Mouse (Mus musculus) liver, postnatal 0 days (tissue): ENCODE data around the gene Serpinb6a. TPM values are rescaled to one million over a fixed set of nuclear protein-coding genes. Genes with fewer than 3 reads are reported as not detected.

Experiments used
- ATAC-seq: fragments of 200-750 bp; cut with Nextera tagmentation; 2 replicates; pipeline ENCODE4 v1.8.0; 2017; ENCODE audit warnings: mild to moderate bottlenecking, moderate library complexity
- DNase-seq: peaks from one replicate; pipeline ENCODE4 v3.0.0-alpha.2; 2016
- H3K27ac ChIP-seq: fragments of 300-500 bp; sonication (generic); 2 replicates; pipeline ENCODE4 v1.5.1; 2014; ENCODE audit warnings: antibody characterized with exemption, moderate library complexity, mild to moderate bottlenecking, low read depth
- H3K27me3 ChIP-seq: fragments of 300-500 bp; sonication (generic); 2 replicates; pipeline ENCODE4 v1.6.1; 2014; ENCODE audit warnings: low read length, control low read depth, mixed read lengths; ENCODE audit not compliant: insufficient read depth
- H3K36me3 ChIP-seq: fragments of 300-500 bp; sonication (generic); replicated peaks from 2 replicates; pipeline ENCODE4 v1.6.1; 2014; ENCODE audit warnings: mild to moderate bottlenecking, control low read depth, low read length, moderate library complexity, mixed read lengths; ENCODE audit not compliant: insufficient read depth
- H3K4me1 ChIP-seq: fragments of 300-500 bp; sonication (generic); 2 replicates; pipeline ENCODE4 v1.6.1; 2014; ENCODE audit warnings: antibody characterized with exemption, mild to moderate bottlenecking, control low read depth; ENCODE audit not compliant: insufficient read depth
- H3K4me2 ChIP-seq: fragments of 300-500 bp; sonication (generic); 2 replicates; pipeline ENCODE4 v1.6.1; 2014; ENCODE audit warnings: low read depth, mild to moderate bottlenecking, low read length, moderate library complexity, mixed read lengths
- H3K4me3 ChIP-seq: fragments of 300-500 bp; sonication (generic); 2 replicates; pipeline ENCODE4 v1.5.1; 2014; ENCODE audit warnings: low read depth, low read length
- H3K9ac ChIP-seq: fragments of 300-500 bp; sonication (generic); replicated peaks from 2 replicates; pipeline ENCODE4 v1.6.1; 2014; ENCODE audit warnings: mild to moderate bottlenecking, moderate library complexity
- H3K9me3 ChIP-seq: fragments of 300-500 bp; sonication (generic); 2 replicates; pipeline ENCODE4 v1.6.1; 2016; ENCODE audit warnings: mild to moderate bottlenecking, control low read depth, low read length, mixed read lengths
- CTCF ChIP-seq: sonication (generic); IDR thresholded peaks from 2 replicates; pipeline ENCODE4 v1.5.1; 2016; ENCODE audit warnings: antibody characterized with exemption, low read depth
- EP300 ChIP-seq: IDR thresholded peaks from 2 replicates; pipeline ENCODE4 v1.6.1; 2016; ENCODE audit warnings: antibody characterized with exemption, low read depth, mild to moderate bottlenecking
- WGBS: fragments of 180-500 bp; shearing (Covaris S2); extraction: QIAGEN DNeasy Blood & Tissue Kit; methylation state at CpG from one replicate; pipeline ENCODE4 v1.1.7; 2014; ENCODE audit not compliant: insufficient replicate concordance; 5-methylcytosine and 5-hydroxymethylcytosine counted together
- polyA plus RNA-seq: library from polyadenylated mRNA; unstranded; fragments of >200 nt; fragmentation: Nextera tagmentation; extraction: Ambion mirVana; gene quantifications from 2 replicates; pipeline ENCODE4 v1.2.1, GENCODE M21; 2015

Gene Serpinb6a
- polyA plus RNA-seq, 1 experiment from 2014 or later: 26.0 TPM

DNA sequence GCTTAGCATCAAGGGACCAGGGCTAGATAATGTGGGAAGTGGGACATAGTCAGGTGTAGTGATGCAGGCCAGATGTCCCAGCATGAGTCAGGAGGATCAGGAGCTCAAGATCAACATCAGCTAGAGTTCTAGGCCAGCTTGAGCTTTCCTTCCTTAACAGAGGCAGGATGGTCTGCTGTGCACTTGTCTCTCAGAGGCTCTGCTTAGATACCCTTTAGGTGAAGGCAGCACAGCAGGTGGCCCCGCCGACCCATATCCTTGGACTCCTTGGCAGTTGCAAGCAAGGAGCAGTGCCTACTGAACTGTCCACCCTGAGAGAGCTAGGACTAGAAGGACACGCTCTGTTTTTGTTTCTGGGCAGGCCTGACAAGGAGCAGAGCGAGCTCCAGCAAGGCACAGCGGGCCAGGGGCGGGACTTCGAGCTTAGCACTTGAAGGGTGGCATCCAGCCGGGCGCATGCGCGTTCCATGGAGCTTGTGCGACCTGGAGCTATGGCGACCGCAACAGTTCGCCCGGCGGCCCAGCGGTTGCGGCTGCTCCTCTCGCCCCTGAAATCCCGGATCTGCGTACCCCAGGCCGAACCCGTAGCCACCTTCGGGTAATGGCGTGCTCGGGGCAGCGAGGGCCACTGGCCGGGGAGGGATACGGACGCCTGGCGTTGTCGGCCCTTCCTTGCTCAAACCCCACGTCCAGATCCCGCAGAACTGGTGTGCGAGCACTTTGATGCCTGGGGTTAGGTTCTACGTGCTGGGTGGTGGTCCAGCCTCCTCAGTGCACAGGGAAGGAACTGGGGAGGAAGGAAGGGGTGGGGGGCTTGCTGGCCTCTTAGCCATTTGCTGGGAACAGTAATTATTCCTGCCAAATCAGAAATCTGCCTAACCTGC lies 34.8 kb upstream of the Serpinb6a start, which contains the start of gene Bphl:
TSS of gene Bphl (plus strand) at position 426 of the 884 bp plus-strand sequence.
- Histone ChIP-seq H3K27me3 (no peaks in the 10 kb centered on the region), H3K4me3 (peak within 1 kb of the TSS; percentile 81), H3K36me3 (peaks cover 16% of the 10 kb centered on the region), H3K27ac (peak within 1 kb of the TSS; percentile 80), H3K4me2 (peak within 1 kb of the TSS; percentile 88), H3K9me3 (no peaks in the 10 kb centered on the region), H3K4me1 (peaks cover 23% of the 10 kb centered on the region), H3K9ac (peak within 1 kb of the TSS; percentile 93)
- DNase-seq: peak; percentile 92
- no peak for TF ChIP-seq CTCF
- TF ChIP-seq EP300: no peak
- ATAC-seq: peak; percentile 82
- WGBS: 2% methylated on average over 37 of the region's 37 CpGs

DNA sequence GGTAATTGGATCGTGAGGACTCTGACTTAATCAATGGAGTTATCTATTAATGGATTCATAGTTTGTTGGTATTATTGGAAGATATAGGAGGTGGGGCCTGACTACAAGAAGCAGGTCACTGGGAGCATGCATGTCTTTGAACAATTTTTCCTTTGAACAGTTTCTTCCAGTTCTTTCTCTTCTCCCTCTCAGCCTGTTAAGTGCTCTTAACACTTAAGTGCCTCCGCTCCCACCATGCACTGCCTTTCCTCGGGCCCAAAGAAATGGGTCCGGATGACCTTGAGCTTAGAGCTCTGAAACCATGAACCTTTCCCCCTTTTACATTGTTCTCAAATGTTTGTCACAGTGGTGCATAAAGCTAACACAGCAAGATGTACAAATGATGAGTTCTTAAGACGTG lies 34.1 kb upstream of the Serpinb6a start:
- TF ChIP-seq CTCF (no peak), EP300 (no peak)
- H3K4me3 ChIP-seq: no peak overlapping the region
- ATAC-seq: no peak
- no peak overlapping the region for H3K9ac ChIP-seq
- H3K27ac ChIP-seq: no peak overlapping the region
- H3K4me1 ChIP-seq: peaks cover 30% of the 10 kb centered on the region
- WGBS: 77% methylated on average over 5 of the region's 5 CpGs
- H3K27me3 ChIP-seq: no peaks in the 10 kb centered on the region
- H3K9me3 ChIP-seq: no peaks in the 10 kb centered on the region
- no peak for DNase-seq
- H3K36me3 ChIP-seq: peaks cover 17% of the 10 kb centered on the region
- H3K4me2 ChIP-seq: peak overlapping the region; percentile 88

DNA sequence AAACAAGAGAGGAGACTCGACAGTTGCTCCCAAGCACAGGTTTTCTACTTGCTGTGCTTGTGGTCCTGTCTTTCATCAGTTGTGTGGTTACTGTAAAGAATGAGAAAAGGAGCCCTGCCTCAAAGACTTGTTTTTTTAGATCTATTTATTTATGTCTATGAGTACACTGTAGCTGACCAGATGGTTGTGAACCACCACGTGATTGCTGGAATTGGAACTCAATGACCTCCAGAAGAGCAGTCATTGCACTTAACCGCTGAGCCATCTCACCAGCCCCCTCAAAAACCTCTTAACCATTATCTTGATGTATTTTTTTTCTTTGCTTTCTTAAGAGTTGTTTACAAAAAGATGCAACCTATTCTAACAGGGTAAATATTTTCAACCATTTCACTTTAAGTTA lies 32.8 kb upstream of the Serpinb6a start:
- Histone ChIP-seq H3K4me1 (peaks cover 33% of the 10 kb centered on the region), H3K9ac (no peak overlapping the region), H3K4me2 (no peak overlapping the region), H3K36me3 (peaks cover 27% of the 10 kb centered on the region), H3K27ac (no peak overlapping the region), H3K9me3 (no peaks in the 10 kb centered on the region), H3K27me3 (no peaks in the 10 kb centered on the region), H3K4me3 (no peak overlapping the region)
- ATAC-seq: no peak
- 68% methylated on average over 3 of the region's 3 CpGs for WGBS
- TF ChIP-seq EP300: no peak
- TF ChIP-seq CTCF: no peak
- no peak for DNase-seq

DNA sequence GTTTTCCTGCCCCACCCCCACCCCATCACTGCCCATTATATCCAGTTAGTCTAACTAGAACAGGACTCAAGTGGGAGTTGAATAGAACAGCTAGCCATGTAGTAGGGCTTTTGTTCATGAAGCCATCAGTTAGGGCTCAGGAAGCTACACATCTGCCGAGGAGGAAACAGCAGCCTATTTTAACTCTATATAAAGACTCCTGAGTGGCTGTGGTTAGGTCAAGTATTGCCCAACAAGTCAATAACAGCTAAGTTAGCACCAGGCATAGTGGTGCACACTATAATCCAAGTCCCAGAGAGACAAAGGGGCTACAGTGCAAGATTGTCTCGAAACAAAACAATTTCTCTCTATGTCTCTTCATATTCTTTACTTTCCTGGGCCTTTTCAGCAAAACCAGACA lies 29.4 kb upstream of the Serpinb6a start:
- Histone ChIP-seq H3K36me3 (peaks cover 54% of the 10 kb centered on the region), H3K4me3 (no peak overlapping the region), H3K27me3 (no peaks in the 10 kb centered on the region), H3K9me3 (no peaks in the 10 kb centered on the region), H3K4me1 (peaks cover 30% of the 10 kb centered on the region), H3K9ac (no peak overlapping the region), H3K27ac (peak overlapping the region; percentile 55; the same call in 1 of the 2 replicates), H3K4me2 (no peak overlapping the region)
- peak; percentile 65 for ATAC-seq
- WGBS: 29% methylated on average over 2 of the region's 2 CpGs
- peak; percentile 26 for DNase-seq
- no peak for TF ChIP-seq CTCF
- no peak for TF ChIP-seq EP300

DNA sequence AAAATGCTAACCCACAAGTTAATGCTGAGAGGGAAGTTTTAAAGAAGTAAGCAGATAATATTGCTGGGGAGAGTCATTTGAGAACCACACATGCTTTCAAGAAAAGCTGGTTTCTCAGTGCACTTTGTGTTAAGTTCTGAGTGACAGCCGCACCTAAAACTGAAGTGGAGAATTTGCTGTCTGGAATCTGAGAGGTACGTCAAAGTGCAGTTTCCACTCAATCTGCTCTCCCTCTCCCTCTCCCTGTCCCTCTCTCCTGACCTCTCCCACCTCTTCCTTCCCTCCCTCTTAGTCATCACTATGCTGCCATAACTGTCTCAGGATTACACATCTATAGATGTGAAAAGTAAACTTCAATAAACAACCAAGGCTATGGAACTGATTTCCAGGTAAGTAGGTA lies 19.4 kb upstream of the Serpinb6a start:
- Histone ChIP-seq H3K36me3 (peaks cover 65% of the 10 kb centered on the region), H3K4me1 (no peaks in the 10 kb centered on the region), H3K9me3 (no peaks in the 10 kb centered on the region), H3K9ac (no peak overlapping the region), H3K4me3 (no peak overlapping the region), H3K4me2 (no peak overlapping the region), H3K27me3 (no peaks in the 10 kb centered on the region), H3K27ac (no peak overlapping the region)
- no peak for ATAC-seq
- TF ChIP-seq CTCF (no peak), EP300 (no peak)
- DNase-seq: no peak
- WGBS: 89% methylated on average over 2 of the region's 2 CpGs

DNA sequence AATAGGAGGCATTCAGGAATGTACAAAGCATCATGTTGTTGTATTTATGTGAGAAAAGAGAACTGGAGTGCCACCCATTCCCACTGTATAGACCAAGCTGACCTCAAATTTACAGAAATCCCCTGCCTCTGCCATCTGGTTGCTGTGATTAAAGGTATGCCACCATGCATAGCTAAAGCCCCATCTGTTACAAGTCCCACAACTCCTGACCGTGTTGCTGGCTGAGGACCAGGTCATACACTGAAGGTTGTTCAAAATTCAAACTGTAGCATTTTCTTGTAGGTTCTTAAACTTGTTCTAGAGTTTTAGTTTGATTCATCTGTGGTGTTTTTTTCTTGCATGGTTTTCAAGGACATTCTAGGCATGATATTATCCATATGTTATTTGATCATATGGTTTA lies 15.9 kb upstream of the Serpinb6a start:
- Histone ChIP-seq H3K36me3 (peaks cover 90% of the 10 kb centered on the region), H3K27me3 (no peaks in the 10 kb centered on the region), H3K9me3 (no peaks in the 10 kb centered on the region), H3K4me3 (no peak overlapping the region), H3K4me1 (no peaks in the 10 kb centered on the region), H3K9ac (no peak overlapping the region), H3K27ac (no peak overlapping the region), H3K4me2 (no peak overlapping the region)
- ATAC-seq (no peak), DNase-seq (no peak)
- 94% methylated on average over 1 of the region's 1 CpGs for WGBS
- TF ChIP-seq CTCF: no peak
- TF ChIP-seq EP300: no peak
